Mouse (Mus musculus) heart, embryonic 13.5 days (tissue): ENCODE measurements around the gene Aadac. TPM values are rescaled to one million over a fixed set of nuclear protein-coding genes. Genes with fewer than 3 reads are reported as not detected.

ENCODE experiments used
- ATAC-seq: fragments of 200-750 bp; cut with Nextera tagmentation; 2 replicates; pipeline ENCODE4 v1.8.0; 2017; ENCODE audit warnings: moderate TSS enrichment; ENCODE audit not compliant: insufficient number of reproducible peaks, low FRiP score, low TSS enrichment; ENCODE audit errors: extremely low read depth
- H3K27ac ChIP-seq: fragments of 300-500 bp; sonication (generic); replicated peaks from 2 replicates; pipeline ENCODE4 v1.5.1; 2015; ENCODE audit warnings: moderate library complexity, mild to moderate bottlenecking, inconsistent platforms
- H3K27me3 ChIP-seq: fragments of 300-500 bp; sonication (generic); replicated peaks from 2 replicates; pipeline ENCODE4 v1.6.1; 2015; ENCODE audit warnings: mild to moderate bottlenecking, inconsistent platforms
- H3K36me3 ChIP-seq: fragments of 300-500 bp; sonication (generic); 2 replicates; pipeline ENCODE4 v1.6.1; 2015; ENCODE audit warnings: mild to moderate bottlenecking, inconsistent platforms
- H3K4me1 ChIP-seq: fragments of 300-500 bp; sonication (generic); 2 replicates; pipeline ENCODE4 v1.6.1; 2015; ENCODE audit warnings: inconsistent platforms
- H3K4me2 ChIP-seq: fragments of 300-500 bp; sonication (generic); 2 replicates; pipeline ENCODE4 v1.6.1; 2015; ENCODE audit warnings: inconsistent platforms, mild to moderate bottlenecking, moderate library complexity
- H3K4me3 ChIP-seq: fragments of 300-500 bp; sonication (generic); 2 replicates; pipeline ENCODE4 v1.5.1; 2015; ENCODE audit warnings: moderate library complexity, mild to moderate bottlenecking, inconsistent platforms
- H3K9ac ChIP-seq: fragments of 300-500 bp; sonication (generic); 2 replicates; pipeline ENCODE4 v1.6.1; 2015; ENCODE audit warnings: inconsistent platforms, mild to moderate bottlenecking, moderate library complexity
- H3K9me3 ChIP-seq: fragments of 300-500 bp; sonication (generic); 2 replicates; pipeline ENCODE4 v1.6.1; 2016; ENCODE audit warnings: inconsistent platforms
- WGBS: fragments of 180-500 bp; shearing (Covaris S2); methylation state at CpG from one replicate; pipeline ENCODE4 v1.1.7; 2015; ENCODE audit warnings: mixed read lengths; 5-methylcytosine and 5-hydroxymethylcytosine counted together
- polyA plus RNA-seq: library from polyadenylated mRNA; unstranded; fragments of >200 nt; fragmentation: Nextera tagmentation; extraction: Ambion mirVana; gene quantifications from 2 replicates; pipeline ENCODE4 v1.2.1, GENCODE M21; 2015

The Aadac gene
- polyA plus RNA-seq, 1 experiment from 2014 or later: 0.48 TPM

DNA sequence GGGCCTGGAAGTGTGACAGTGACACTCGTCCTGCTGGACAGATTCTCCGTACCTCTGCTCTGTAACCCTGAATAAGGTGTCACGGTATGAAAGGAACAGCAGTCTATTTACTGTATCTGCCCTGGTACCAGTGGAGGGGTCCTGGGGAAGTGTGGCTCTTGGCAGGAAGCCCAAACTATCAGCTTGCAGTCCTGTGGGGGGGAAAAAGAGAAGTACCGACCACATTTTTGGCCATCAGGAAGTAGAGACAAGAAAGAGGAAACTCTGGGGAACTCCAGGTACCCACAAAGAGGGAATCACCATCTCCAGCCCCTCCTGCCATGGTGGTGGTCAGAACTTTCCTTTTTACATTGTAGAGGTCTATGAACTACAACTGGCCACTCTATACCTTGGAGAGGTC is 55.1 kb downstream of the Aadac start:
- no peak overlapping the region for H3K4me3 ChIP-seq
- no peaks in the 10 kb centered on the region for H3K27me3 ChIP-seq
- H3K4me2 ChIP-seq: peak overlapping the region; percentile 22; the same call in 1 of the 2 replicates
- 0 out of 2 replicates have a peak overlapping the region, but pooled peaks have one; percentile 9 for H3K27ac ChIP-seq
- H3K9me3 ChIP-seq: no peaks in the 10 kb centered on the region
- no peak overlapping the region for H3K9ac ChIP-seq
- H3K4me1 ChIP-seq: peaks cover 10% of the 10 kb centered on the region
- ATAC-seq: no peak; the same call in 1 of the 2 replicates
- H3K36me3 ChIP-seq: no peaks in the 10 kb centered on the region
- WGBS: 15% methylated on average over 4 of the region's 4 CpGs

DNA sequence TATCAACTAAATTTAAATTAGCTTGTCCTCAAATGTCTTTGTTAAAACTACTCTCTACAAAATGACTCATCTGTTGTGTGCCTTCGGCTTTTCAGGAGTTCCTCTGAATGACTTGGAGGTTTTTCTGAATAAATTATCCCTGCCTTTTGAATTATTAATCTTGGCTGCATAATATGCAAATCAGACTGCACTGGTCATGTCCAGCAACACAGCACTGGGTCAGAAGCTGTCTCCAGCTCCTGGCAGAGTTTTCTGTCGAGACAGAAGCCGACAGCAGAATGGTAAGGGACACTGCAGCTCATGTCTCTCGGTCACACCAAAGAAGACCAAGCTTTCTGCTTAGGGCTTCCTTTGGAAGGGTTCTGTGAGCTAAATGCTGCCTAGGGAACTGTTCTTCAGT is 56.1 kb downstream of the Aadac start, which contains the start of gene Sucnr1:
TSS of gene Sucnr1 (plus strand) at position 222 of the 400 bp plus-strand sequence.
- no peak for ATAC-seq
- no peaks in the 10 kb centered on the region for H3K9me3 ChIP-seq
- no peaks in the 10 kb centered on the region for H3K36me3 ChIP-seq
- no peak within 1 kb of the TSS for H3K9ac ChIP-seq
- WGBS: 65% methylated on average over 4 of the region's 4 CpGs
- H3K4me3 ChIP-seq: no peak within 1 kb of the TSS
- no peak within 1 kb of the TSS for H3K27ac ChIP-seq
- H3K4me1 ChIP-seq: peaks cover 10% of the 10 kb centered on the region
- H3K4me2 ChIP-seq: no peak within 1 kb of the TSS
- H3K27me3 ChIP-seq: no peaks in the 10 kb centered on the region

DNA sequence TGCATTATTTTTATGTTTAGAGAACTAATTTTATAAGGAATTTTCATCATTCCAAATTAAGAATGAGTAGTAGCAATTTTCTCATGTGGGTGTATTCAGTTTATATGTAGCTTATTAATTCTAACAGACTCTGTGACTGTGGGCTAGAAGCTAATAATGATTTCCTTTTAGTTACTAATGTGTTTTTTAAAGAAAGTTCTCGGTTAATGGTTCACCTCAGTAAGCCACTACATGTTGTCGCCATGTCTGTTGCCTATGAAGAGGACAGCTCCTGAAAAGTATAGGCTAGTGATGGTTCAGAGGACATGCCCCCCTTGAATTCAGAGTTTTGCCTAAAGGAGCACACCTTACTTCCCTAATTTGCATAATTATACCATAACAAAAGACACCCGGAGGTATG is 57.2 kb downstream of the Aadac start:
- no peak overlapping the region for H3K4me2 ChIP-seq
- WGBS: 89% methylated on average over 3 of the region's 3 CpGs
- H3K36me3 ChIP-seq: no peaks in the 10 kb centered on the region
- H3K4me3 ChIP-seq: no peak overlapping the region
- H3K9ac ChIP-seq: no peak overlapping the region
- H3K27me3 ChIP-seq: no peaks in the 10 kb centered on the region
- no peak overlapping the region for H3K27ac ChIP-seq
- H3K4me1 ChIP-seq: peaks cover 10% of the 10 kb centered on the region
- no peak for ATAC-seq
- no peaks in the 10 kb centered on the region for H3K9me3 ChIP-seq

- Histone ChIP-seq H3K4me2 (no peak overlapping the region), H3K9ac (no peak overlapping the region), H3K36me3 (no peaks in the 10 kb centered on the region), H3K9me3 (no peaks in the 10 kb centered on the region), H3K4me3 (no peak overlapping the region), H3K4me1 (peaks cover 9% of the 10 kb centered on the region), H3K27ac (no peak overlapping the region), H3K27me3 (no peaks in the 10 kb centered on the region)
- no peak for ATAC-seq
- 70% methylated on average over 2 of the region's 2 CpGs for WGBS
These were observed 60.2 kb downstream of the Aadac start for GRCm38 (mm10) chr3:60085729-60086128.

Other genes starting within 250 kb of the Aadac start
- not detected in 2 replicates for gene Gm8298, start 164.7 kb upstream of the Aadac start, polyA plus RNA-seq
- not detected in 2 replicates for gene C130079G13Rik, start 100.5 kb upstream of the Aadac start, polyA plus RNA-seq
- not detected in 2 replicates for gene Aadacl2, start 19.0 kb upstream of the Aadac start, polyA plus RNA-seq
- gene Sucnr1, start 56.2 kb downstream of the Aadac start, polyA plus RNA-seq: not detected in 2 replicates